Mouse (Mus musculus) Muller cell, postnatal 12 days (primary cell): ENCODE data around the gene Hepacam2.
"Not testable (repeated sequence)": the region's sequence is repeated elsewhere in the genome, so short reads cannot be mapped to it uniquely, and the experiment has no call there.

Experiments
- DNase-seq: peaks from one replicate; pipeline ENCODE4 v3.0.0-alpha.2; 2015; ENCODE audit errors: inconsistent ontology term

Gene Hepacam2

DNA sequence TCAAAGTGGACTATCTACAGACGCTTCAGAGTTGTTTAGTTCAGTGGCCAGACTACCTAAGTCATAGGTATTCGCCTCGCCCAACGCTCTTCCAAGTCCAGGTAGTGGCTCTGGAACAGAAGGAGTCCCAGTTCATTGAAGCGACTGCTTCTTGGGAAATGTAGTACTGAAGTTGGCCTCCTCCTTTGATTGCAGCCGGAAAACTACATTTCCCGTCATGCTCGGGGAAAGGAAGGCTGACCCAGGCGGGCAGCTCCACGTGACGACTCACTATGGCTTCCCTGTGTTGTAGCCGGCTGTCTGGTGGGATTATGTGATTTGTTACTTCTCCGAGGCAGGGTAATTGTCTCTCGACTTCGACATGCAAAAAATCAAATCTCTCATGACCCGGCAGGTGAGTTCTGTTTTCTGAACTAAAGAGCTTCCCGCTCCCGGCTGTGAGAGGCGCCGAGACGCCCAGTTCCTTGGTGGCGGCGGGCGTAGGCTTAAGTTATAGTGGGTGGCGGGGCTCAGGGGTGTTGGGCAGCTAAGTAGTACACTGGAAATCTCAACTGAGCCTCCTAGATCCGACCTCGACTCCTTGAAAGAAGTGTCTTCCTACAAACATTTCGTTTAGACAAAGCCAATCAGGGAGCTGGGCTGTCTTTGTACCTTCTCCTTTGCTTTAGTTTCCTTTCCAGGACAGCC, at the start of gene Hepacam2, which contains the start of gene Vps50:
Gene Hepacam2, minus strand, starts transcription at position 137 of the 687 bp plus-strand sequence.
Gene Vps50, plus strand, starts transcription at position 221 of the 687 bp plus-strand sequence.
- peak; percentile 81 for DNase-seq

DNA sequence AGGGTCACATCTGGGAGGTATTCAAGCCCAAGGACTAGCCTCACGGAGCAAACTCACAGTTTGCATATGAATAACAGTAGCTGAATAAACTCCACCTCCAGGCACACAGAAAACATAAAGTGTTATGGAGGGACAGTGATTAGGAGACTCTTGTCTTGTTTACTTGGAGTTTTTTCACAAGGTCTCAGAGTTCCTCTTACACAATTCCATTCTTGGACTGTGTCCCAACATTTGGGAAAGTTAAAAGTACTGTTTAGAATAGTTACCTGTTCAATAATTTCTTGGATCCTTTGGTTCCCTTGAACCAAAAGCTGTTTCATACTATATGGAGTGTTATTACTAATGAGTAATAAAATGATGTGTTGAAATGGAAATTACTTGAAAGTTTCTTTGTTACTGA, 46.9 kb upstream of the Hepacam2 start:
- no peak for DNase-seq

DNA sequence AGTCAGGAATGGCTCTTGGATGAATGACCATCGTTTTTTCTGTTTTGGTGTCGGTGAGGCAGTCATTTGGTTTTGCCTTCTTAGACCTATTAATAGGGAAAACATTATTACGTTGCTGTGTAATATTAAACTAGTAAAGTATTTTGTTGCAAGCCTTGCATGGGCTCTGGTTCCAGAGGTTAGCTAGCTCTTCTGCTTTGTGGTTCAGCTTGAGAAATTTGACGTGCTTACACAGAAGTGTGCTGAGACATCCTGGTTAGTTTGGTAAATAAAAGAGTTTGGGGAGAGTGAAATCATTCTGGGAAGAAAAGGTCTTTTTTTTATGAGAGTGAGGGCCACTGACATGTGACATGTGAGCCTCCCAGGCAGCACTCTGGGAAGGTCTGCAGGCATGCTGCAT, 45.8 kb upstream of the Hepacam2 start:
- DNase-seq = no peak

DNA sequence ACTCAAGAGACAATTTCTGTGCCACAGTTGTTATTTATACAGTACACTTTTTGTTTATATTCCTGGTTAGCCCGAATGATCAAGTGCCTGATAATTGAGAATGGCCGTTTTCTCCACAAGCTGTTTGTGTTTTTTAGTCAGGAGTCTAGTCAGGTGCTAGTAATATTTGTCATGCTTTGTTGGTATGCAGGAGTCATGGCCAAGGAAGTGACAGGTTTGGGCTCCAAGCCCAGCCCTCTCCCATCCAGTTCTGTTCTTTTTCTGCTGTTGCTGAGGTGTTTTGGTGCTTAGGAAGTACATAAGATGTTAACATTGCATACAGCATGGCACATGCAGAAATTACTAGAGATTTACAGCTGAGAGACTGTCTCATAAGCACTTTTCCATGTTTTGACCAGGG, 41.4 kb upstream of the Hepacam2 start:
- no peak for DNase-seq

DNA sequence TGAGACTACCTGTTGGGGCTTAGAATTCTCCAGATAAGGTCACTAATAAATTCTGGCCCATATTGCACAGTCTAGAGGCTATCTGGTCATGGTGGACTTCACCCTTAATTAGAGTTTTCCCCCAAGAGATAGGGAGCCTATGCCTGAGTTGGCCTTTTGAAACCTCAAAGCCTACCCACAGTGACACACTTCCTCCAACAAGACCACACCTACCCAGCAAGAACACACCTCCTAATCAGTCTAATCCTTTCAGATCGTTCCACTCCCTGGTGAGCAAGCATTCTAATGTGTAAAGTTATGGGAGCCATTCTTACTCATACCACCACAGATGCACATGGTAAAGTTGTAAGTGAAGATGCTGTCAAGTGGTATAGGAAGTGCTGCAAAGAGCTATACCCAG, 38.0 kb upstream of the Hepacam2 start:
- no peak for DNase-seq

DNA sequence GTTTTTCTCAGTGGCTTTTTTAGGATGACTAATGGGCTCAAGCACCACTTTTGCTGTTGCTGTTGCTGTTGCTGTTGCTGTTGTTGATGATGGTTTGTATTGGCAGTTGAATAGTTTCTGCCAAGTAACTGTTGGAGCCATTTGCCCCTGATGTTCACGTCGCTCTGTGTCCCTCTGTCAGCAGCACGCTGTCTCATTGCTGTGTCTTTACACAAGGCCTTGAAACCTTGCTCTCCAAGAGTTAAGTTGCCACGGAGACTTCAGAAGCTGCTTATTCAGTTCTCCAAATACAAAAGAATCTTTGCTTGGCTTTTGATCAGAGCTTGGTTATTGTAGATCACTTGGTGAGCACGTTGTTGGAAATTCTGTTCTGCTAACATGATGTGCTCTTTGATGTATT, 33.3 kb upstream of the Hepacam2 start:
- DNase-seq = no peak

DNA sequence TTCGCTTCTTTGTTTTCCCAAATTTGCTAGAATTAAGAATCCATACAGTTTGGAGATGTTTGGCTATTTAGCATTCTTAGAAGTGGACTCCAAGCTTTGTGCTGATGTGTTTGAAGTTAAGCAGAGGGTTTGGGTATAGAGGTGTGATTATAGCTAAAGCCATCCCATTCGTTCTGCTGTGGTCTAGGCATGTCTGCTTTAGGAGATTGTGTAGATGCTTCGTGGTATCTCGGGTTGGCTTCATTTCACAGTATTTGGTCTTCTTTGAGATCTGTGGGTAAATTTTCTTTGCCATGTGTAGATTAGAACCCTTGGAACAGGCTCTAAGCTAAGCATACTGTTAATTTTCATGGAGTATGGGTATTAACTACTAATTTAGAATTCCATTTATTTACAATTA, 30.1 kb upstream of the Hepacam2 start:
- no peak for DNase-seq

DNA sequence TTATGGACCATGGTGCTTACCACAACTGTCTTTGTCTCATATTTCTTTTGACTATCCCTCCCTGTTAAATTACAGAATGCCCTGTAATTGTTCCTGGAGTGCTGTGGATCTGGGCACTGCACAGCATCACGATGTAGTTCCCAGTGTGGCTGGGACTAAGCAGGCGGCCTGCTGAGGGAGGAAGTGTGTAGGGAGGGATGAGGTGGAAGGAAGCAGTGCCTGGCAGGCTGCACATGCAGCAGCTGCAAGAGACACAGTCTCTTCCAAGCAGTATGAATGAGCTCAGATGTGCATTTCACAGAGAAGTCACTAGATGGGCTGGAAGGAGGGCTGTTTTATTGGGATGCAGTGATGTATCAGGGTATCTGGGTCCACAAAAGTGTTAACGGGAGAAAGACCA, 14.5 kb upstream of the Hepacam2 start:
- DNase-seq = no peak

DNA sequence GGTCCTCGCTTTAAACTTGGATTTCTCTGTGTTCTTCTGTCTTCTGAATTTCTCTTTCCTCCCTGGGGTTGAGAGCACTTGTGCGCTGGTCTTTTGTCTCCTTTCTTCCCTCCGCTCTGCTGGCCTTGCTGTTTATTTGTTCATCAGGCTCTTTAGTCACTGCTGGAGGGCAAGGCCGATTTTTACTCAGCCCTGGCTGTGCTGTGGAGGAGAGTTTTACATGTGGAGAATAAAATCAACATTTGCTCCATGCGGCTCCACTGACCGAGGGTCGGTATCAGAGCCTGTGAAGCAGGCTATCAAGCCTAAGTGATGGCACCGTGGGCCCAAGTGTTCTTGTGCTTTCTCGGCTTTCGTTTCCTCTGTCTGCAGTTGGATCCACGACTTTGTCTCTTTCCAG, 13.5 kb upstream of the Hepacam2 start:
- no peak for DNase-seq

DNA sequence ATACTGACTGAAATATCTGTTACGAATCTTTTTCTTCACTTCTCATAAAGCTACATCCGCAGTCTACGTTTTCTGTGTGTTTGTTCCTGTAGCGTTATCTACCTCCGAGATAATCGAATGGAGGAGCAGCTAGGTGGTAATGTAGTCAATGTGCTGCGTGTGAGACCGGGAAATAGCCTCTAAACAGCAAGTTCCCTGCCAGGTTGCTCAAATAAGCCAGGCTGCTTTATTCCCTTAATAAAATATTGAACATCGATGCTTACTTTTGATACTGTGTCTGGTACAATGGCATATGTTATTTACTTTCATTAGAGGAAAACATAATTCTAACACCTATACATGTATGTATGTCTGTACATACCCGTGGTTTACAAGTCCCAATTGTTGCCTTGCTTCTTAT, 13.0 kb upstream of the Hepacam2 start:
- no peak for DNase-seq

DNA sequence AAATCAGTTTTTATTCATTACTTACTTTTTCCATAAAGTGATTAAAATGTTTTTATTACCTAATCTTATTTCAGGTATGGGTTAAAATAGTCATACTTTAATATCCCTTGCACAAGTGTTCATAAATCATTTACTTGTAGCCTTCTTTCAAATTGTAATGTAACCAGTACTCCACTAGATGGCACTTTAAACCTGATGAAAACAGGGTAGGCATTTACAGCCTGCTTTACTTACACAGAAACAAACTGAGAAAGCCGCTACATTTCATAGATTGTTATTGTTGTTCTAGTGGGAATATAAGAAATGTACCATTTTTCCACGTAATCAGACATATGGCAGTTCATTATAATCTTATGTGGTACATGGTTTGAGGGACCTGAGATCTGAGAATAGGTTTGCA, 11.7 kb upstream of the Hepacam2 start:
- peak; percentile 45 for DNase-seq

DNA sequence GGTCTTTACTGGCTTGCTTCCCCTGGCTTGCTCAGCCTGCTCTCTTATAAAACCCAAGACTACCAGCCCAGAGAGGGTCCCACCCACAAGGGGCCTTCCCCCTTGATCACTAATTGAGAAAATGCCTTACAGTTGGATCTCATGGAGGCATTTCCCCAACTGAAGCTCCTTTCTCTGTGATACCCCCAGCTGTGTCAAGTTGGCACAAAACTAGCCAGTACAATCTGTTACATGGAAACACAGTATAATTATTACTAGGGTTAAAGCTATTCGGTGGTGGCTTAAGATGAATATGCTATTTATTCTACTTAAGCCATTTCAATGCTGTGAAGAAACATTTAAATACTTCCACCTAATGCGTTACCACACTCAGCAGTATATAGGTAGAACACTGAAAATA, 10.1 kb upstream of the Hepacam2 start:
- not testable (repeated sequence) for DNase-seq

DNA sequence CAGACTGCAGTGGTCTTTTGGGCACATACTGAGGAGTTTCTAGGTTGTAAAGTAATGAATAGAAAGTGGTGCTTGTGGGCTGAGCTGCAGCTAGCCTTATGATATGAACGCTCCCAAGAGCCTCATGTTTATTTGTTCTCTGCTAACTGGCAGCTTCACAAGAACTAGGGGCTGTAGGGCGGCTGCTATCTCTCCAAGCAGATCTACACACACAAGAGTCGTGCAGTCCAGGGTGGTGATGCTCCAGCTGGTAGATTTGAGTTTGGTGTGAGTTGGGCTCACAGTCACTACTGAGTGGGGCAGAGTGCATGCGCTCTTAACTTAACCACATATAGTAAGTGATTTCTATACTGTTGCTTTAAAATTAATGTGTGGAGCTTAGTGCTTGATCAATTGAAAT, 9.0 kb upstream of the Hepacam2 start:
- no peak for DNase-seq

DNA sequence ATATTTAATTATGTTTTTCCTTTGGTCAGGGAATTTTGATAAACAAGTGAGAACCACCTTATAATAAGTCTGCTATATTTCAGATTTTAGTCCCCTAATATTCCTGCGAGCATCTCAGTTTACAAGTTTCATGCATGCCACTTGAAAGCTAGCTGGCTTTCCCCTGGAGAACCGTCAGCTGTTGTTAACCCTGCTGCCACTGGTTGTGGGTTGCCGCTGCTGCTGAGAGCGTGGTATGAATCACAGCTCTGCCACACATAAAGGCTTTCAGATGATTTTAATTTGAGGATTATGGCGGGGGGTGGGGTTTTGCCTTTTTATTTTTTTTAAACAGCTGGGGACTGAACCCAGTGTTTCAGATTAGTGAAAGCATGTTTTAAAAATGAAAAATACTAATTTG, 7.2 kb upstream of the Hepacam2 start:
- no peak for DNase-seq

DNA sequence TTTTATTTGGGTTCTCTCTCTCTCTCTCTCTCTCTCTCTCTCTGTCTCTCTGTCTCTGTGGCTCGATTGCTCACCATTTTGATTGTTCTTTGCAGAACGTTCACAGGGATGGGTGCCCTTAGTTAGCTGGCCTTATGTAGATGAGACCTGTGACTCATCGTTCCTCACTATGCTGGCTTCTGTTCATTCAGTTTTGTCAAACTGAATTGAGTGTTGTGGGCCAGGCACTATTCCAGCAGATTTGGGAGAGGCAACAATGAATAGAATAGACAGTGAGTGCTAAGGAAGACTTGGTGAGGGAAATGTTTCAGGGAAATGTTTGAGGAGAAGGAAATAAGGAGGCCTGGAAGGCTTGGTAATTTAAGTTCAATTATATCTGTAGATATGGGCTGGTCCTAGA, 2.2 kb upstream of the Hepacam2 start:
- peak; percentile 65 for DNase-seq

DNA sequence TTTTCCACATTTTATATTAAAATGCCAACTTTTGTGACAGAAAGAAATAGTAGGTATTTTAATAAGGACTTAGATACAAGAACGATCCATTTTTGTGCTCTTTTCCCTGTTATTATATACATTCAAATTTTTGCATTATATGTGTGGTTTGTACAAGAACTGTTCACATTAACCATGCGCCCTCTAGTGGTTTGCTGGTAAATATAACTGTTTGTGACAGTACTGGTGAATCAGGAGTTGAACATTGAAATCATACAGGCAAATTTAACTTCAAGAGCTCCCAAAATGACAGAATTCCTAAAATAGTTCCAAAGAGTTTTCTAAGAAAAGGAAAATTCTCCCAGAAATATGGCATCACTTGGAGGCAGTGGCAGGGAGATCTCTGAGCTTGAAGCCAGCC, 1.9 kb downstream of the Hepacam2 start:
- peak; percentile 14 for DNase-seq

DNA sequence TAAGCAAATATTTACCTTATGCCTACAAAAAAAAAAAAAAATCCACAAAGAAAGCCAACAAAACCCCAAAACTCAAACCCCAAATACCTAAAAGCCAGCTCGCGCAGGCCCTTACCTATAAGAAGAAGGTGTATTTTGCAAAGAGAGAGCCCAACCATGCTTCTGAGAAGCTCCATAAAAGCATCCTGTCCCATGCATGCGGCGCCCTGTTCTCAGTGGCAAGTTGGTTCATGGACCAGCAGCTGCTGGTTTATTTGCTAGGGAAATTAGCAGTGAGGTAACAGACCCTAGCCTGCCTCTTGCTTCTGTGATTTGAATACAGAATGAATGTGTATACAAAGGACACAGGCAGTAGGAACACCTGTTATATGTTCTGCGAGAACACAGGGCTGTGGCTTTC, 3.8 kb downstream of the Hepacam2 start:
- no peak for DNase-seq

DNA sequence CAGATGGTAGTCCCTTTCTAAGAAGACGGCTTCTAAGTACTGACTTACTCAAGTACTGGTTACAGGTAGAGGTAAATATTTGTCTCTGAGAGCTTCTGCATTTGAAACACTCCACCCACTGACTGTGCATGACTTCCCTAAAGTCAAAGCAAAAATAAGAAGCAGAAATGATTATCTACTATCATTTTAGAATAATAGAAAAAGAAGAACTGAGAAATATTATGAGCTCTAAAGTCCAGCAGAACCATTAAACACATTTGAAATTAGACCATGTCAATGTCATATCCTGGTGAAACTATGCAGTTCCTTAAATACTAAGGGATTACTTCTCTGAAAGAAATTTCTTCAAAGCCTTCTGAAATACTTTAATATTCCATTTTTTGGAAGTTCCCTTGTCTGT, 10.7 kb downstream of the Hepacam2 start:
- DNase-seq = no peak

DNA sequence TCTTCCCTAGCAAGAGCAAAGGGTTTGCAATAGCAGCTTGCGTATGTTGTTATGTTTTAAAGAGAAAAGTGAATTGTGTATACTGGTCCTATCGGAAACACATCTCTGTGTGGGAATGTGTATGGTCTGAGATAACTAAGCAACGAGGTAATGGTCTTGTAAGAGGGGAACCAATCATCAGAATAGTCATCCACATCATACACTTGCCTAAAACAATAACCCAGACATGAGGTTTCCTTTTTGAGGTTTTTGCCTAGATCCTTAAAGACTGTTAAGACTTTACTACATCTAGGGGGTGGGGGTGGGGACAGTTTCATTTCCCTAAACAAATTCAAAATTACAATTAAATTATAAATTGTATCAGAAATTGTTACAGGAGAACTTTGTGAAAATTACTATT, 13.0 kb downstream of the Hepacam2 start:
- no peak for DNase-seq

DNA sequence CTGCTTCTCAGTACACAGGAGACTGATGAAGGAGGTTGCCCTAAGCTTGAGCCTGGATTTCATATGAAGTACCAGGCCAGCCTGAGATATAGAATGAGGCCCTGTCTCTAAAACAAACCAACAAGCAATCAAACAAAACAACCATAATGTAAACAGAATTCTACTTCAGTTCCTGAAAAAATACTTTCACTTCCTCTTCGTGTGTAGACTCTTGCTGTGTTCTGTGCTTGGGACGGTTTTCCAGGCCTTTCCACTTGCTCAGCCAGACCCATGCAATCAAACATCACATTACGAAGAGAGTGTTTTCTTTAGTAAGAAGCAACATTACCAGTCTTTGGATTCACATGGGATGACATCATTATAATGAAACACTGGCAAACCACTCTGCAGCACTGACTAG, 16.4 kb downstream of the Hepacam2 start:
- no peak for DNase-seq

DNA sequence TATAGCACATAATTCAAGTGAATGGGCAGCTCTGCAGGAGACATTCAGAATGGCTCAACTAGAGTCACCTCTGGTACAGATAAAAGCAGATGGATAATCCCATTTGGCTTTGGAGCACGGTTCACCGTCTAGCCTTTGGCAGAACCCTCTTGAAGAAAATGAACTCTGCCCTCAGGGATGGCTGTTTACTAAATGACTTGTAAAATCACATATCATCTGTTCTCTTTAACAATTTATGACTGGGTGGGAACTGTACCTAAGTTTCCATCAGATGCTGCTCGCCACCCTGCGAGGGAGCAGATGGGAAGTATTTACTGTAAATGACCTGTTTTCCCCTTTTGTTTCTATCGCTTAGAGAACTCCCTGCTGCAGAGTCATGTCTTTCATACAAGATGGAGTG, 18.2 kb downstream of the Hepacam2 start:
- no peak for DNase-seq

DNA sequence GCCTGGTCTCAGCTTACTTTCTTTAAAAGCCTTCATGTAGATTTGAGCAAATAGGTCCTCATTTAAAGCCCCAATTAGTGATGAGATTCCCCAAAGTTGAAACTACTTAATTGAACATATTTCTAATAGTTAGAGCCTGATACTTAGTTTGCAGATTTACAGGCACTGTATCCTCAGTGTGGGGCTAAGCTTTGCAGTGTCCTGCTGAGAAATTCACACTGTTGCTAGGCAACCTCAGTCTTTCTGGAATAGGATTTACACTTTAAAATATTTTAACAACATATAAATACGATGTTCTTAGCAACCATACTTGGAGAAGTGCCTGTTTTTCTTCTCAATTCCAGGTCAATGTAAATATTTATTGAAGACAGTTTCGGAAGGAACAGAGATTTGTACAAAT, 21.8 kb downstream of the Hepacam2 start:
- DNase-seq = no peak

DNA sequence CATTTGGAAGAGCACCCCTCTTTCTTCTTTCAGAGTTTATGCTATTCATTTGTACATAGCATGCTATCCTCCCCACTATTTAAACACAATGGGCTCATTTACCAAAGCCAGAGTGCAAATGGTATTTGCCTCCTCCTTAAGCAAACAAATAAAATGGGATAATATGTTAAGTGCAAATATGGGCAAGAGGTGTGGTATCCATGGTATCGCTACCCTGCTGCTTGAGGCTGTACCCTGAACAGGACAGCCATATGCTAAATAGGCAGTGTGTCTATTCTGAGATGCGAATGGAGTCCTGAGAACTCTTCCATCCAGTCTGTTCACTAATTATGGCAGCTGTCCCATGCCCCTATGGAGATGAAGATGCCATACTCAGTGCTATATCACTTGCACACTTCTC, 27.4 kb downstream of the Hepacam2 start:
- no peak for DNase-seq

DNA sequence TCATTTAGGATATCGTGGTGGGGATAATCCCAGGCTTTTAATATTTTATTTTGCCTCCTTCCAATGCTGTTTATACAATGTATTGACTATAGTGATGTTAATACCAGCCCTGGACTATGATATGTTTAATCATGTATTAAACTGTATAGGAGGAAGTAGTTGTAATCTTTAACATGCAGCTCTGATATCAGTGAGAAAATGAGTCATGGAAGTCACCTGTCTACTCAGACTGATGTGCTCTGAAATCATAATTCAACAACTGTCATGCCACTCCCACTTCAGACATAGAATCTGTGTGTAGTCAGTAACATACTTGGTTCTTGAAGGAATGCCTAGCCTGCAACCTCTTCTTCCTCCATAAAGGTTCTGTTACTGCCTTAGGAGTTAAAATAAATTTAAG, 29.5 kb downstream of the Hepacam2 start:
- DNase-seq = no peak
